Mouse (Mus musculus): Measurements from ENCODE around the gene Spen.

DNA sequence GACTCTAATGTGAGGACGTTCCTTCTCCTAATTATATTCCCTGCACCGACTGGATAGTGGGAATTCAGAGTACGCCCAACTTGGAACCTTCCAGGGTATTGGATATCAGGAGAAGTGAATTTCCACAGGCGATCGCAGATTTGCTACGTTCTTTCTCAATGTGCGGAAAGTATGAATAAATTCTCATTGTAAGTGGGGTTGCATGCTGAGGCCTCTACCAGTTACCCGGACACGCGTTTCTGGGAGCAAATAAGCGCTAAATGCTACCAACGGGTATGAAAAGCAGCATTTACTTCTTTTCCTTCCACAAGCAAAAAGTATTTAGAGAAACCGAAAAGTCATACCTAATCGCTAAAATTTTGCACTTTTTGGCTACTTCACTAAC is 1.2 kb downstream of the Spen start:
- TF ChIP-seq CTCF (IDR thresholded peaks at IDR 0.05; ENCODE audit: insufficient read depth, low read depth, low read length) = no peak
- no peak for TF ChIP-seq POLR2A (IDR thresholded peaks at IDR 0.05; ENCODE audit: insufficient read depth, low read depth, low read length)

All from olfactory bulb, adult 2 months (tissue).